20 mouse cellular contexts compared by ENCODE assay signal in genomic region chr7:45540213-45540612, GRCm38 (mm10). TPM values are rescaled to one million over a fixed set of nuclear protein-coding genes. Genes with fewer than 3 reads are reported as not detected.
A peak's percentile ranks its signal among the peaks of the same experiment; 100 is the strongest.
DNase-seq lines count a peak whose midpoint lies in the region; ATAC-seq and TF ChIP-seq lines count a peak whose summit lies in the region.
"Had no signal": no experiment of that assay in that cellular context is flagged by ENCODE, and none has a peak within 500 bp of the region (broad histone marks: within the 10 kb centered on the region; RNA-seq: fewer than 3 reads in every experiment).

No protein-coding gene starts in this region.

- DNase-seq in kidney, adult 11 months = peak; percentile 53
- DNase-seq in kidney, postnatal 14 days = peak; percentile 50
- DNase-seq in midbrain, postnatal 0 days (ENCODE audit: low spot score) = peak; percentile 10
- no peak for DNase-seq in urinary bladder, adult 2 months (ENCODE audit: low spot score)
- DNase-seq: adrenal gland, postnatal 14 days; cerebellum, adult 11-12 months; cerebellum, adult 9-11 months; cerebellum, postnatal 36 days; forebrain, postnatal 0 days; gastrocnemius, postnatal 14 days had no signal

- no peaks in the 10 kb centered on the region for H3K27me3 ChIP-seq in kidney, embryonic 15.5 days
- no peaks in the 10 kb centered on the region for H3K27me3 ChIP-seq in kidney, embryonic 14.5 days (ENCODE audit: control insufficient read depth, insufficient read depth, low read length)
- H3K27me3 ChIP-seq in midbrain, postnatal 0 days (ENCODE audit: insufficient read depth, low read length) = no peaks in the 10 kb centered on the region
- no peaks in the 10 kb centered on the region for H3K27me3 ChIP-seq in midbrain, embryonic 13.5 days
- H3K27me3 ChIP-seq: forebrain, embryonic 13.5 days; heart, embryonic 12.5 days; Patski had no signal

- H3K9ac ChIP-seq in kidney, embryonic 15.5 days = no peak overlapping the region
- no peak overlapping the region for H3K9ac ChIP-seq in kidney, embryonic 14.5 days (ENCODE audit: low read depth, low read length)
- no peak overlapping the region for H3K9ac ChIP-seq in midbrain, postnatal 0 days (replicated peaks; ENCODE audit: low read length, poor library complexity, severe bottlenecking)
- no peak overlapping the region for H3K9ac ChIP-seq in midbrain, embryonic 13.5 days (replicated peaks)
- H3K9ac ChIP-seq: forebrain, postnatal 0 days; heart, embryonic 12.5 days had no signal

- no peak for TF ChIP-seq CTCF in midbrain, postnatal 0 days (IDR thresholded peaks at IDR 0.05)

- H3K4me3 ChIP-seq in kidney, embryonic 15.5 days (replicated peaks) = no peak overlapping the region
- H3K4me3 ChIP-seq in kidney, embryonic 14.5 days (ENCODE audit: low read length) = no peak overlapping the region
- H3K4me3 ChIP-seq in midbrain, postnatal 0 days (ENCODE audit: low read depth, low read length) = no peak overlapping the region
- no peak overlapping the region for H3K4me3 ChIP-seq in midbrain, embryonic 13.5 days (replicated peaks)
- H3K4me3 ChIP-seq: embryonic facial prominence, embryonic 10.5 days; forebrain, embryonic 13.5 days; heart, embryonic 12.5 days; hindbrain, embryonic 10.5 days had no signal

- 0 out of 2 replicates have a peak, but pooled peaks cover 4% of the 10 kb centered on the region for H3K36me3 ChIP-seq in kidney, embryonic 15.5 days
- no peaks in the 10 kb centered on the region for H3K36me3 ChIP-seq in kidney, embryonic 14.5 days (ENCODE audit: control insufficient read depth, insufficient read depth, low read length)
- H3K36me3 ChIP-seq in midbrain, postnatal 0 days (ENCODE audit: insufficient read depth, low read length) = no peaks in the 10 kb centered on the region
- no peaks in the 10 kb centered on the region for H3K36me3 ChIP-seq in midbrain, embryonic 13.5 days
- H3K36me3 ChIP-seq: embryonic facial prominence, embryonic 10.5 days; heart, embryonic 12.5 days; hindbrain, embryonic 10.5 days had no signal

- no peak for ATAC-seq in kidney, embryonic 15.5 days (replicated peaks; ENCODE audit: low FRiP score)
- ATAC-seq in kidney, embryonic 14.5 days (ENCODE audit: low FRiP score, low TSS enrichment) = no peak
- no peak for ATAC-seq in midbrain, postnatal 0 days (ENCODE audit: low FRiP score)
- ATAC-seq in midbrain, embryonic 13.5 days = no peak
- ATAC-seq: activated CD4-positive, CD25-positive, alpha-beta regulatory T cell, adult 4 months; forebrain, embryonic 13.5 days; forebrain, postnatal 0 days; Patski had no signal

- H3K4me2 ChIP-seq in kidney, embryonic 15.5 days = no peak overlapping the region
- H3K4me2 ChIP-seq in kidney, embryonic 14.5 days (replicated peaks; ENCODE audit: low read depth, low read length) = no peak overlapping the region
- no peak overlapping the region for H3K4me2 ChIP-seq in midbrain, postnatal 0 days (ENCODE audit: low read depth, low read length, poor library complexity, severe bottlenecking)
- no peak overlapping the region for H3K4me2 ChIP-seq in midbrain, embryonic 13.5 days (replicated peaks)
- H3K4me2 ChIP-seq: forebrain, embryonic 13.5 days; heart, embryonic 12.5 days had no signal

- H3K4me1 ChIP-seq in kidney, embryonic 15.5 days = peaks cover 20% of the 10 kb centered on the region
- H3K4me1 ChIP-seq in kidney, embryonic 14.5 days (ENCODE audit: control insufficient read depth, insufficient read depth, low read length) = peaks cover 5% of the 10 kb centered on the region; the same call in 1 of the 2 replicates
- peaks cover 4% of the 10 kb centered on the region; the same call in 1 of the 2 replicates for H3K4me1 ChIP-seq in midbrain, postnatal 0 days (ENCODE audit: insufficient read depth, low read length)
- peaks cover 7% of the 10 kb centered on the region for H3K4me1 ChIP-seq in midbrain, embryonic 13.5 days (replicated peaks)

- 0 out of 2 replicates have a peak, but pooled peaks cover 3% of the 10 kb centered on the region for H3K9me3 ChIP-seq in kidney, embryonic 15.5 days (replicated peaks)
- peaks cover 4% of the 10 kb centered on the region; the same call in 1 of the 2 replicates for H3K9me3 ChIP-seq in kidney, embryonic 14.5 days (ENCODE audit: control insufficient read depth, low read length)
- no peaks in the 10 kb centered on the region for H3K9me3 ChIP-seq in midbrain, postnatal 0 days (ENCODE audit: low read length)
- no peaks in the 10 kb centered on the region for H3K9me3 ChIP-seq in midbrain, embryonic 13.5 days
- H3K9me3 ChIP-seq: embryonic facial prominence, embryonic 10.5 days; heart, embryonic 12.5 days had no signal

- 43% methylated on average over 2 of the region's 2 CpGs for WGBS in kidney, embryonic 15.5 days
- 35% methylated on average over 2 of the region's 2 CpGs for WGBS in kidney, embryonic 14.5 days
- 43% methylated on average over 2 of the region's 2 CpGs for WGBS in midbrain, postnatal 0 days
- WGBS in midbrain, embryonic 13.5 days = 69% methylated on average over 2 of the region's 2 CpGs

- no peak overlapping the region for H3K27ac ChIP-seq in kidney, embryonic 15.5 days
- H3K27ac ChIP-seq in kidney, embryonic 14.5 days (ENCODE audit: low read depth, low read length) = no peak overlapping the region
- no peak overlapping the region for H3K27ac ChIP-seq in midbrain, postnatal 0 days (ENCODE audit: low read depth, low read length)
- H3K27ac ChIP-seq in midbrain, embryonic 13.5 days = no peak overlapping the region
- H3K27ac ChIP-seq: embryonic facial prominence, embryonic 10.5 days; forebrain, embryonic 13.5 days; hindbrain, embryonic 10.5 days had no signal

RNA-seq across cellular contexts. Expression of gene Plekha4, which starts 14.1 kb away (rescaled TPM):
- polyA plus RNA-seq in kidney, embryonic 15.5 days (2015; fragmentation: Nextera tagmentation; extraction: Ambion mirVana) = 4.5 and 5.1 TPM in 2 replicates
- 4.7 and 5.1 TPM in 2 replicates for polyA plus RNA-seq in kidney, embryonic 14.5 days (2014; fragmentation: Nextera tagmentation; extraction: Ambion mirVana)
- 2.0 and 2.1 TPM in 2 replicates for total RNA-seq in midbrain, postnatal 0 days (2014; rRNA removed)
- 1.2 and 1.6 TPM in 2 replicates for polyA plus RNA-seq in midbrain, postnatal 0 days (2015; fragmentation: Nextera tagmentation; extraction: Ambion mirVana)
- 0.23 and 0.46 TPM in 2 replicates for polyA plus RNA-seq in midbrain, embryonic 13.5 days (2015; fragmentation: Nextera tagmentation; extraction: Ambion mirVana)
- polyA plus RNA-seq in urinary bladder, adult 2 months (2012; rRNA removed) = 11.7 and 14.3 TPM in 2 replicates
- total RNA-seq: granulocyte monocyte progenitor cell, adult 5-6 weeks had no signal

RNA-seq across cellular contexts. Expression of gene Ppp1r15a, which starts 14.1 kb away (rescaled TPM):
- 18.6 and 24.7 TPM in 2 replicates for polyA plus RNA-seq in kidney, embryonic 15.5 days (2015; fragmentation: Nextera tagmentation; extraction: Ambion mirVana)
- 13.4 and 15.7 TPM in 2 replicates for polyA plus RNA-seq in kidney, embryonic 14.5 days (2014; fragmentation: Nextera tagmentation; extraction: Ambion mirVana)
- total RNA-seq in midbrain, postnatal 0 days (2014; rRNA removed) = 17.2 and 17.4 TPM in 2 replicates
- polyA plus RNA-seq in midbrain, postnatal 0 days (2015; fragmentation: Nextera tagmentation; extraction: Ambion mirVana) = 18.7 and 18.8 TPM in 2 replicates
- polyA plus RNA-seq in midbrain, embryonic 13.5 days (2015; fragmentation: Nextera tagmentation; extraction: Ambion mirVana) = 11.7 and 11.9 TPM in 2 replicates
- 27.8 and 30.5 TPM in 2 replicates for polyA plus RNA-seq in urinary bladder, adult 2 months (2012; rRNA removed)

RNA-seq across cellular contexts. Expression of gene Hsd17b14, which starts 14.5 kb away (rescaled TPM):
- polyA plus RNA-seq in kidney, embryonic 15.5 days (2015; fragmentation: Nextera tagmentation; extraction: Ambion mirVana) = 11.8 and 14.8 TPM in 2 replicates
- 12.8 and 13.5 TPM in 2 replicates for polyA plus RNA-seq in kidney, embryonic 14.5 days (2014; fragmentation: Nextera tagmentation; extraction: Ambion mirVana)
- not detected in 2 replicates for total RNA-seq in midbrain, postnatal 0 days (2014; rRNA removed)
- 0.15 and 0.20 TPM in 2 replicates for polyA plus RNA-seq in midbrain, postnatal 0 days (2015; fragmentation: Nextera tagmentation; extraction: Ambion mirVana)
- polyA plus RNA-seq in midbrain, embryonic 13.5 days (2015; fragmentation: Nextera tagmentation; extraction: Ambion mirVana) = 0.13 and 0.21 TPM in 2 replicates
- 23.3 and 24.5 TPM in 2 replicates for polyA plus RNA-seq in urinary bladder, adult 2 months (2012; rRNA removed)
- total RNA-seq: forebrain, postnatal 0 days had no signal
- polyA plus RNA-seq: activated CD4-positive, CD25-positive, alpha-beta regulatory T cell, adult 4 months had no signal

RNA-seq across cellular contexts. Expression of gene Bcat2, which starts 29.7 kb away (rescaled TPM):
- polyA plus RNA-seq in kidney, embryonic 15.5 days (2015; fragmentation: Nextera tagmentation; extraction: Ambion mirVana) = 75.4 and 78.5 TPM in 2 replicates
- 61.1 and 73.7 TPM in 2 replicates for polyA plus RNA-seq in kidney, embryonic 14.5 days (2014; fragmentation: Nextera tagmentation; extraction: Ambion mirVana)
- total RNA-seq in midbrain, postnatal 0 days (2014; rRNA removed) = 12.4 and 14.9 TPM in 2 replicates
- 18.3 and 19.3 TPM in 2 replicates for polyA plus RNA-seq in midbrain, postnatal 0 days (2015; fragmentation: Nextera tagmentation; extraction: Ambion mirVana)
- 20.7 and 24.5 TPM in 2 replicates for polyA plus RNA-seq in midbrain, embryonic 13.5 days (2015; fragmentation: Nextera tagmentation; extraction: Ambion mirVana)
- 48.1 and 58.5 TPM in 2 replicates for polyA plus RNA-seq in urinary bladder, adult 2 months (2012; rRNA removed)

RNA-seq across cellular contexts. Expression of gene Nucb1, which starts 30.0 kb away (rescaled TPM):
- polyA plus RNA-seq in kidney, embryonic 15.5 days (2015; fragmentation: Nextera tagmentation; extraction: Ambion mirVana) = 221 and 252 TPM in 2 replicates
- 141 and 190 TPM in 2 replicates for polyA plus RNA-seq in kidney, embryonic 14.5 days (2014; fragmentation: Nextera tagmentation; extraction: Ambion mirVana)
- 92.2 and 137 TPM in 2 replicates for total RNA-seq in midbrain, postnatal 0 days (2014; rRNA removed)
- polyA plus RNA-seq in midbrain, postnatal 0 days (2015; fragmentation: Nextera tagmentation; extraction: Ambion mirVana) = 137 and 144 TPM in 2 replicates
- 86.7 and 101 TPM in 2 replicates for polyA plus RNA-seq in midbrain, embryonic 13.5 days (2015; fragmentation: Nextera tagmentation; extraction: Ambion mirVana)
- 225 and 264 TPM in 2 replicates for polyA plus RNA-seq in urinary bladder, adult 2 months (2012; rRNA removed)

Comparison
In these comparisons a context has a peak if more than half of its experiments do, and no peak if none do; other contexts are left out.
1. RNA of gene Hsd17b14, which starts 14.5 kb away (polyA plus RNA-seq): 23.3 to 24.5 TPM in urinary bladder, adult 2 months, 11.8 to 14.8 TPM in kidney, embryonic 15.5 days and 12.8 to 13.5 TPM in kidney, embryonic 14.5 days; 0.15 to 0.20 TPM in midbrain, postnatal 0 days and 0.13 to 0.21 TPM in midbrain, embryonic 13.5 days; every median in the first group is over 10 times any median in the second.